Mouse (Mus musculus) heart, embryonic 13.5 days (tissue): ENCODE results near the gene Gk2. TPM values are rescaled to one million over a fixed set of nuclear protein-coding genes. Genes with fewer than 3 reads are reported as not detected.

Source experiments
- ATAC-seq: fragments of 200-750 bp; cut with Nextera tagmentation; 2 replicates; pipeline ENCODE4 v1.8.0; 2017; ENCODE audit warnings: moderate TSS enrichment; ENCODE audit not compliant: insufficient number of reproducible peaks, low FRiP score, low TSS enrichment; ENCODE audit errors: extremely low read depth
- H3K27ac ChIP-seq: fragments of 300-500 bp; sonication (generic); replicated peaks from 2 replicates; pipeline ENCODE4 v1.5.1; 2015; ENCODE audit warnings: moderate library complexity, mild to moderate bottlenecking, inconsistent platforms
- H3K27me3 ChIP-seq: fragments of 300-500 bp; sonication (generic); replicated peaks from 2 replicates; pipeline ENCODE4 v1.6.1; 2015; ENCODE audit warnings: mild to moderate bottlenecking, inconsistent platforms
- H3K36me3 ChIP-seq: fragments of 300-500 bp; sonication (generic); 2 replicates; pipeline ENCODE4 v1.6.1; 2015; ENCODE audit warnings: mild to moderate bottlenecking, inconsistent platforms
- H3K4me1 ChIP-seq: fragments of 300-500 bp; sonication (generic); 2 replicates; pipeline ENCODE4 v1.6.1; 2015; ENCODE audit warnings: inconsistent platforms
- H3K4me2 ChIP-seq: fragments of 300-500 bp; sonication (generic); 2 replicates; pipeline ENCODE4 v1.6.1; 2015; ENCODE audit warnings: inconsistent platforms, mild to moderate bottlenecking, moderate library complexity
- H3K4me3 ChIP-seq: fragments of 300-500 bp; sonication (generic); 2 replicates; pipeline ENCODE4 v1.5.1; 2015; ENCODE audit warnings: moderate library complexity, mild to moderate bottlenecking, inconsistent platforms
- H3K9ac ChIP-seq: fragments of 300-500 bp; sonication (generic); 2 replicates; pipeline ENCODE4 v1.6.1; 2015; ENCODE audit warnings: inconsistent platforms, mild to moderate bottlenecking, moderate library complexity
- H3K9me3 ChIP-seq: fragments of 300-500 bp; sonication (generic); 2 replicates; pipeline ENCODE4 v1.6.1; 2016; ENCODE audit warnings: inconsistent platforms
- WGBS: fragments of 180-500 bp; shearing (Covaris S2); methylation state at CpG from one replicate; pipeline ENCODE4 v1.1.7; 2015; ENCODE audit warnings: mixed read lengths; 5-methylcytosine and 5-hydroxymethylcytosine counted together
- polyA plus RNA-seq: library from polyadenylated mRNA; unstranded; fragments of >200 nt; fragmentation: Nextera tagmentation; extraction: Ambion mirVana; gene quantifications from 2 replicates; pipeline ENCODE4 v1.2.1, GENCODE M21; 2015

Gene Gk2
- polyA plus RNA-seq, 1 experiment from 2014 or later: not detected

- no peaks in the 10 kb centered on the region for H3K4me1 ChIP-seq
- H3K27me3 ChIP-seq: no peaks in the 10 kb centered on the region
- 71% methylated on average over 2 of the region's 2 CpGs for whole genome bisulfite sequencing
- ATAC-seq: no peak
- no peaks in the 10 kb centered on the region for H3K9me3 ChIP-seq
- no peaks in the 10 kb centered on the region for H3K36me3 ChIP-seq
- no peak overlapping the region for H3K4me3 ChIP-seq
- H3K27ac ChIP-seq: no peak overlapping the region
- no peak overlapping the region for H3K4me2 ChIP-seq
- H3K9ac ChIP-seq: no peak overlapping the region
These were observed 24.3 kb downstream of the Gk2 start for GRCm38 (mm10) chr5:97432512-97432911.

- H3K4me2 ChIP-seq: no peak overlapping the region
- 79% methylated on average over 9 of the region's 9 CpGs for WGBS
- ATAC-seq: no peak
These were observed 26.8 kb downstream of the Gk2 start for GRCm38 (mm10) chr5:97429976-97430375.

GRCm38 (mm10) chr5:97421669-97422068, 35.2 kb downstream of the Gk2 start:
- WGBS: 78% methylated on average over 2 of the region's 2 CpGs
- Histone ChIP-seq H3K9me3 (no peaks in the 10 kb centered on the region), H3K27me3 (no peaks in the 10 kb centered on the region), H3K9ac (no peak overlapping the region), H3K27ac (no peak overlapping the region), H3K4me2 (no peak overlapping the region), H3K36me3 (no peaks in the 10 kb centered on the region), H3K4me3 (no peak overlapping the region), H3K4me1 (no peaks in the 10 kb centered on the region)
- ATAC-seq: no peak

More at GRCm38 (mm10) chr5:97429976-97430375, 26.8 kb downstream of the Gk2 start:
- no peak overlapping the region for H3K27ac ChIP-seq
- H3K9me3 ChIP-seq: no peaks in the 10 kb centered on the region
- H3K4me1 ChIP-seq: no peaks in the 10 kb centered on the region
- no peaks in the 10 kb centered on the region for H3K27me3 ChIP-seq
- no peak overlapping the region for H3K9ac ChIP-seq
- no peaks in the 10 kb centered on the region for H3K36me3 ChIP-seq
- H3K4me3 ChIP-seq: no peak overlapping the region

- Histone ChIP-seq H3K9ac (no peak overlapping the region), H3K4me2 (no peak overlapping the region), H3K4me3 (no peak overlapping the region), H3K4me1 (no peaks in the 10 kb centered on the region), H3K27ac (no peak overlapping the region), H3K9me3 (no peaks in the 10 kb centered on the region), H3K27me3 (no peaks in the 10 kb centered on the region), H3K36me3 (no peaks in the 10 kb centered on the region)
- WGBS: 68% methylated on average over 2 of the region's 2 CpGs
- no peak for ATAC-seq
These were observed 39.6 kb downstream of the Gk2 start for GRCm38 (mm10) chr5:97417185-97417584.

- 64% methylated on average over 6 of the region's 6 CpGs for WGBS
- no peaks in the 10 kb centered on the region for H3K36me3 ChIP-seq
- H3K27ac ChIP-seq: no peak overlapping the region
- no peaks in the 10 kb centered on the region for H3K27me3 ChIP-seq
- no peak for ATAC-seq
- no peaks in the 10 kb centered on the region for H3K9me3 ChIP-seq
- no peak overlapping the region for H3K4me3 ChIP-seq
- no peak overlapping the region for H3K9ac ChIP-seq
- no peaks in the 10 kb centered on the region for H3K4me1 ChIP-seq
- H3K4me2 ChIP-seq: no peak overlapping the region
These were observed 41.0 kb downstream of the Gk2 start for GRCm38 (mm10) chr5:97415837-97416236.

- 75% methylated on average over 3 of the region's 3 CpGs for WGBS
- no peaks in the 10 kb centered on the region for H3K4me1 ChIP-seq
- H3K27ac ChIP-seq: no peak overlapping the region
- no peaks in the 10 kb centered on the region for H3K27me3 ChIP-seq
- no peak overlapping the region for H3K4me2 ChIP-seq
- no peak for ATAC-seq
- no peak overlapping the region for H3K4me3 ChIP-seq
- no peaks in the 10 kb centered on the region for H3K9me3 ChIP-seq
- H3K36me3 ChIP-seq: no peaks in the 10 kb centered on the region
- no peak overlapping the region for H3K9ac ChIP-seq
These were observed 43.1 kb downstream of the Gk2 start for GRCm38 (mm10) chr5:97413716-97414115.

GRCm38 (mm10) chr5:97410190-97410589, 46.6 kb downstream of the Gk2 start:
- Histone ChIP-seq H3K9me3 (peaks cover 4% of the 10 kb centered on the region; the same call in 1 of the 2 replicates), H3K27ac (no peak overlapping the region), H3K4me1 (no peaks in the 10 kb centered on the region), H3K27me3 (no peaks in the 10 kb centered on the region), H3K9ac (no peak overlapping the region), H3K4me3 (no peak overlapping the region), H3K4me2 (no peak overlapping the region), H3K36me3 (no peaks in the 10 kb centered on the region)
- 81% methylated on average over 6 of the region's 6 CpGs for WGBS
- no peak for ATAC-seq

GRCm38 (mm10) chr5:97409234-97409704, 47.6 kb downstream of the Gk2 start:
- H3K27ac ChIP-seq: no peak overlapping the region
- H3K27me3 ChIP-seq: no peaks in the 10 kb centered on the region
- H3K4me3 ChIP-seq: no peak overlapping the region
- H3K9me3 ChIP-seq: peaks cover 4% of the 10 kb centered on the region; the same call in 1 of the 2 replicates
- no peak overlapping the region for H3K9ac ChIP-seq
- no peaks in the 10 kb centered on the region for H3K4me1 ChIP-seq
- ATAC-seq: no peak
- H3K4me2 ChIP-seq: no peak overlapping the region
- WGBS: 63% methylated on average over 4 of the region's 4 CpGs
- no peaks in the 10 kb centered on the region for H3K36me3 ChIP-seq

Other genes with a start within 250 kb of the Gk2 start
- gene Naa11, start 64.6 kb downstream of the Gk2 start, polyA plus RNA-seq: 0.04 TPM in 1 of 2 replicates, not detected in the other